Mouse (Mus musculus): ENCODE measurements at regions not wholly inside any gene's neighbourhood (a gene's known extent, or its start where the extent isn't known, plus 50 kb on each side); places are given as distances from the start of the nearest gene placed in this dataset.

- WGBS: 51% methylated on average over 5 of the region's 5 CpGs
- no peak for ATAC-seq (ENCODE audit: low FRiP score)
- no peaks in the 10 kb centered on the region for H3K36me3 ChIP-seq (ENCODE audit: insufficient read depth, low read length)
- no peak overlapping the region for H3K4me2 ChIP-seq (ENCODE audit: low read depth, low read length, poor library complexity, severe bottlenecking)
- H3K9me3 ChIP-seq (ENCODE audit: low read length): no peaks in the 10 kb centered on the region
- peaks cover 3% of the 10 kb centered on the region; the same call in 1 of the 2 replicates for H3K27me3 ChIP-seq (ENCODE audit: insufficient read depth, low read length)
- H3K4me3 ChIP-seq (ENCODE audit: low read depth, low read length): no peak overlapping the region
- no peak overlapping the region for H3K27ac ChIP-seq (ENCODE audit: low read depth, low read length)
- no peak for DNase-seq (ENCODE audit: low spot score)
- no peak for TF ChIP-seq CTCF (IDR thresholded peaks at IDR 0.05)
- H3K4me1 ChIP-seq (ENCODE audit: insufficient read depth, low read length): 0 out of 2 replicates have a peak, but pooled peaks cover 4% of the 10 kb centered on the region
- no peak overlapping the region for H3K9ac ChIP-seq (replicated peaks; ENCODE audit: low read length, poor library complexity, severe bottlenecking)
These were observed 61.6 kb upstream of the Tle3 start for GRCm38 (mm10) chr9:61310574-61310973.

- Histone ChIP-seq H3K27me3 (ENCODE audit: insufficient read depth, low read length) (peaks cover 3% of the 10 kb centered on the region; the same call in 1 of the 2 replicates), H3K4me1 (ENCODE audit: insufficient read depth, low read length) (0 out of 2 replicates have a peak, but pooled peaks cover 4% of the 10 kb centered on the region), H3K9ac (replicated peaks; ENCODE audit: low read length, poor library complexity, severe bottlenecking) (no peak overlapping the region), H3K36me3 (ENCODE audit: insufficient read depth, low read length) (no peaks in the 10 kb centered on the region), H3K27ac (ENCODE audit: low read depth, low read length) (no peak overlapping the region), H3K4me3 (ENCODE audit: low read depth, low read length) (no peak overlapping the region), H3K9me3 (ENCODE audit: low read length) (no peaks in the 10 kb centered on the region), H3K4me2 (ENCODE audit: low read depth, low read length, poor library complexity, severe bottlenecking) (no peak overlapping the region)
- DNase-seq (ENCODE audit: low spot score): no peak
- no peak for TF ChIP-seq CTCF (IDR thresholded peaks at IDR 0.05)
- no peak for ATAC-seq (ENCODE audit: low FRiP score)
- WGBS: 50% methylated on average over 5 of the region's 5 CpGs
These were observed 60.6 kb upstream of the Tle3 start for GRCm38 (mm10) chr9:61311604-61312003.

GRCm38 (mm10) chr9:61314630-61315179, 57.5 kb upstream of the Tle3 start:
- TF ChIP-seq CTCF (IDR thresholded peaks at IDR 0.05): no peak
- DNase-seq (ENCODE audit: low spot score): no peak
- Histone ChIP-seq H3K9ac (replicated peaks; ENCODE audit: low read length, poor library complexity, severe bottlenecking) (no peak overlapping the region), H3K4me2 (ENCODE audit: low read depth, low read length, poor library complexity, severe bottlenecking) (no peak overlapping the region), H3K9me3 (ENCODE audit: low read length) (no peaks in the 10 kb centered on the region), H3K36me3 (ENCODE audit: insufficient read depth, low read length) (no peaks in the 10 kb centered on the region), H3K4me3 (ENCODE audit: low read depth, low read length) (no peak overlapping the region), H3K4me1 (ENCODE audit: insufficient read depth, low read length) (0 out of 2 replicates have a peak, but pooled peaks cover 4% of the 10 kb centered on the region), H3K27ac (ENCODE audit: low read depth, low read length) (no peak overlapping the region), H3K27me3 (ENCODE audit: insufficient read depth, low read length) (peaks cover 3% of the 10 kb centered on the region; the same call in 1 of the 2 replicates)
- no peak for ATAC-seq (ENCODE audit: low FRiP score)
- WGBS: 71% methylated on average over 6 of the region's 6 CpGs

GRCm38 (mm10) chr9:61315371-61316298, 56.5 kb upstream of the Tle3 start:
- 49% methylated on average over 17 of the region's 17 CpGs for WGBS
- no peak for TF ChIP-seq CTCF (IDR thresholded peaks at IDR 0.05)
- 0 out of 2 replicates have a peak, but pooled peaks cover 4% of the 10 kb centered on the region for H3K4me1 ChIP-seq (ENCODE audit: insufficient read depth, low read length)
- H3K4me3 ChIP-seq (ENCODE audit: low read depth, low read length): no peak overlapping the region
- DNase-seq (ENCODE audit: low spot score) (peak; percentile 62), ATAC-seq (ENCODE audit: low FRiP score) (no peak)
- no peaks in the 10 kb centered on the region for H3K9me3 ChIP-seq (ENCODE audit: low read length)
- H3K27ac ChIP-seq (ENCODE audit: low read depth, low read length): no peak overlapping the region
- H3K9ac ChIP-seq (replicated peaks; ENCODE audit: low read length, poor library complexity, severe bottlenecking): no peak overlapping the region
- no peaks in the 10 kb centered on the region for H3K36me3 ChIP-seq (ENCODE audit: insufficient read depth, low read length)
- H3K27me3 ChIP-seq (ENCODE audit: insufficient read depth, low read length): peaks cover 3% of the 10 kb centered on the region; the same call in 1 of the 2 replicates
- no peak overlapping the region for H3K4me2 ChIP-seq (ENCODE audit: low read depth, low read length, poor library complexity, severe bottlenecking)

- no peak overlapping the region for H3K4me2 ChIP-seq (ENCODE audit: low read depth, low read length, poor library complexity, severe bottlenecking)
- no peak overlapping the region for H3K9ac ChIP-seq (replicated peaks; ENCODE audit: low read length, poor library complexity, severe bottlenecking)
- TF ChIP-seq CTCF (IDR thresholded peaks at IDR 0.05): no peak
- H3K27me3 ChIP-seq (ENCODE audit: insufficient read depth, low read length): 0 out of 2 replicates have a peak, but pooled peaks cover 3% of the 10 kb centered on the region
- no peak overlapping the region for H3K4me3 ChIP-seq (ENCODE audit: low read depth, low read length)
- H3K9me3 ChIP-seq (ENCODE audit: low read length): no peaks in the 10 kb centered on the region
- DNase-seq (ENCODE audit: low spot score) (no peak), ATAC-seq (ENCODE audit: low FRiP score) (no peak)
- H3K4me1 ChIP-seq (ENCODE audit: insufficient read depth, low read length): 0 out of 2 replicates have a peak, but pooled peaks cover 4% of the 10 kb centered on the region
- H3K36me3 ChIP-seq (ENCODE audit: insufficient read depth, low read length): no peaks in the 10 kb centered on the region
- 24% methylated on average over 4 of the region's 4 CpGs for WGBS
- H3K27ac ChIP-seq (ENCODE audit: low read depth, low read length): no peak overlapping the region
These were observed 55.7 kb upstream of the Tle3 start for GRCm38 (mm10) chr9:61316442-61316841.

GRCm38 (mm10) chr9:61319721-61320120, 52.4 kb upstream of the Tle3 start:
- Histone ChIP-seq H3K36me3 (ENCODE audit: insufficient read depth, low read length) (no peaks in the 10 kb centered on the region), H3K4me3 (ENCODE audit: low read depth, low read length) (no peak overlapping the region), H3K4me2 (ENCODE audit: low read depth, low read length, poor library complexity, severe bottlenecking) (no peak overlapping the region), H3K27ac (ENCODE audit: low read depth, low read length) (no peak overlapping the region), H3K9me3 (ENCODE audit: low read length) (no peaks in the 10 kb centered on the region), H3K27me3 (ENCODE audit: insufficient read depth, low read length) (no peaks in the 10 kb centered on the region), H3K9ac (replicated peaks; ENCODE audit: low read length, poor library complexity, severe bottlenecking) (no peak overlapping the region), H3K4me1 (ENCODE audit: insufficient read depth, low read length) (peaks cover 4% of the 10 kb centered on the region; the same call in 1 of the 2 replicates)
- peak; percentile 44 for DNase-seq (ENCODE audit: low spot score)
- no peak for TF ChIP-seq CTCF (IDR thresholded peaks at IDR 0.05)
- no peak for ATAC-seq (ENCODE audit: low FRiP score)
- WGBS: 50% methylated on average over 6 of the region's 6 CpGs
